Mouse (Mus musculus) frontal cortex, adult 2 months (tissue): ENCODE data around the gene Slfn5. TPM values are rescaled to one million over a fixed set of nuclear protein-coding genes. Genes with fewer than 3 reads are reported as not detected.

Experiments
- DNase-seq, 2 experiments: peaks; one replicate each; pipeline ENCODE4 v3.0.0; 2022; ENCODE audit warnings: low spot score in 1 of 2; ENCODE audit errors: extremely low spot score in 1 of 2
- polyA plus RNA-seq: library from polyadenylated mRNA; depleted of rRNA; stranded (reverse); fragments of >200 nt; gene quantifications from 2 replicates; pipeline ENCODE4 v1.2.3, GENCODE M21; 2012; rRNA removed

Gene Slfn5
- polyA plus RNA-seq, 1 experiment, result 4.6 TPM

- peak in 1 of 2 experiments; percentile 30 for DNase-seq
Observed at GRCm38 (mm10) chr11:82991469-82992166, 40.5 kb downstream of the Slfn5 start, which contains the start of gene Slfn9. TSS of gene Slfn9 (minus strand) at chr11:82991830.

GRCm38 (mm10) chr11:83013356-83013755 lies 62.2 kb downstream of the Slfn5 start:
- DNase-seq, result no peak

Other genes starting within 250 kb of the Slfn5 start
- gene Cct6b, start 187.0 kb upstream of the Slfn5 start, polyA plus RNA-seq, result 0.13 and 0.18 TPM in 2 replicates
- 13.0 and 13.7 TPM in 2 replicates for gene Zfp830, start 187.0 kb upstream of the Slfn5 start, polyA plus RNA-seq
- 18.6 and 23.3 TPM in 2 replicates for gene Lig3, start 170.2 kb upstream of the Slfn5 start, polyA plus RNA-seq
- 7.7 and 8.6 TPM in 2 replicates for gene Rffl, start 80.1 kb upstream of the Slfn5 start, polyA plus RNA-seq
- gene Rad51d, start 60.7 kb upstream of the Slfn5 start, polyA plus RNA-seq, result 12.9 TPM in 2 replicates
- not detected in 2 replicates for gene Fndc8, start 59.2 kb upstream of the Slfn5 start, polyA plus RNA-seq
- 35.6 and 39.1 TPM in 2 replicates for gene Nle1, start 42.9 kb upstream of the Slfn5 start, polyA plus RNA-seq
- gene Unc45b, start 40.8 kb upstream of the Slfn5 start, polyA plus RNA-seq, result 2.0 and 2.5 TPM in 2 replicates
- 0.30 and 0.36 TPM in 2 replicates for gene Slfn9, start 40.5 kb downstream of the Slfn5 start, polyA plus RNA-seq
- 0.68 and 0.92 TPM in 2 replicates for gene Slfn8, start 69.5 kb downstream of the Slfn5 start, polyA plus RNA-seq
- gene Slfn2, start 113.8 kb downstream of the Slfn5 start, polyA plus RNA-seq, result 1.6 and 3.2 TPM in 2 replicates
- 0.08 TPM in 2 replicates for gene Slfn1, start 165.5 kb downstream of the Slfn5 start, polyA plus RNA-seq
- gene Slfn4, start 223.8 kb downstream of the Slfn5 start, polyA plus RNA-seq, result 0.04 and 0.08 TPM in 2 replicates
- gene Slfn3, start 240.0 kb downstream of the Slfn5 start, polyA plus RNA-seq, result 0.57 and 0.60 TPM in 2 replicates